Mouse (Mus musculus) A20 (cell line): Measurements from ENCODE around the gene Hps3.
"Not testable (repeated sequence)": the region's sequence is repeated elsewhere in the genome, so short reads cannot be mapped to it uniquely, and the experiment has no call there.

Source experiments
- DNase-seq: peaks from one replicate; pipeline ENCODE4 v3.0.0-alpha.2; 2011; ENCODE audit warnings: low read depth, low spot score

The Hps3 gene

GRCm38 (mm10) chr3:20034719-20035404 is at the start of gene Hps3:
TSS of gene Hps3 (minus strand) at chr3:20035315.
- peak; percentile 97 for DNase-seq

- no peak for DNase-seq
Observed at GRCm38 (mm10) chr3:20082161-20082560, 47.0 kb upstream of the Hps3 start.

DNA sequence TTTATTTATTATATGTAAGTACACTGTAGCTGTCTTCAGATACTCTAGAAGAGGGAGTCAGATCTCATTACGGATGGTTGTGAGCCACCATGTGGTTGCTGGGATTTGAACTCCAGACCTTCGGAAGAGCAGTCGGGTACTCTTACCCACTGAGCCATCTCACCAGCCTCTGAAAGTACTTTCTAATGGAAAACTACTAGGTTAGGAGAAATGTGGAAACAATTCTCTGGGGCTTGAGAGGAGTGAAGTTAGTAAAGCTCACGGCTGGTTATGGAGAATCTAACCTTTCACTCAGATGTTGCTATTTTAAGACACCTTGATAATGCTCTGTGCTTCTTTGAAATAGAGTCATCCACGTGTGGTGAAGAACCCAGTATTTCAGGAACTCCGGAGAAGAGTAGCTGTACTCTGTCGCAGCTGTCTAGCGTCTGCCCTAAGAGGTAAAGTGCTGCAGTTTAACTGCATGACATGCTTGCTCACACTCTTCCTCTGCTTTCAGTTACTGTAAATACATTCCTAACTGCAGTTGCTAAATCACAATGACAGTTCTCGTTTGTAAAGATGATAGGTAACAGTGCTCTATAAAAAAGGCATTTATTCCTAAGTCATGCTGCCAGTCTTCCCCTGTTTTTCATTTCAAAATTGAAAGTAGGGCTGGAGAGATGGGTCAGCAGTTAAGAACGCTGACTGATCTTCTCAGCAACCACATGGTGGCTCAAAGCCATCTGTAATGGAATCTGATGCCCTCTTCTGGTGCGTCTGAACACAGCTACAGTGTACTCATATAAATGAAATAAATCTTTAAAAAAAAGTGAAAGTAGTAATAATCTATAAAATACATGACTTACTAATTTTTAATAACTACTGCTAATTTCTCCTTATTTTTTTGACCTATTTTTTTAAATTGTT is 41.3 kb upstream of the Hps3 start:
- DNase-seq, result peak; percentile 50

DNA sequence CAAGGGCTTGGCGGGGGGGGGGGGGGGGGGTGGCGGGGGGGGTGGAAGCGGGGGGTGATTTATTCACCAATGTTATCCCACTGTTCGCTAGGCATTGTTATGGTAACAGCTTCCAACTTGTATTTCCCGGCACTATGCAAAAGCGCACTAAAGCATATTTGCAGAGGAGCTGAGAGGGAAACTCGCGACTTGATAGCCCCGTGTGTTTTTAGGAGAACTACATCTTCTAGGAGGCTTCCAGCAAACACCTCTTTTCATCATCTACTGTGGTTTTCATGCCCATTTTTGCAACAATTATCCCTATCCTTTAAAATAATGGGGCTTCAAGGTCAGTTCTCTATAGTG is 23.1 kb upstream of the Hps3 start:
- peak; percentile 45 for DNase-seq

DNA sequence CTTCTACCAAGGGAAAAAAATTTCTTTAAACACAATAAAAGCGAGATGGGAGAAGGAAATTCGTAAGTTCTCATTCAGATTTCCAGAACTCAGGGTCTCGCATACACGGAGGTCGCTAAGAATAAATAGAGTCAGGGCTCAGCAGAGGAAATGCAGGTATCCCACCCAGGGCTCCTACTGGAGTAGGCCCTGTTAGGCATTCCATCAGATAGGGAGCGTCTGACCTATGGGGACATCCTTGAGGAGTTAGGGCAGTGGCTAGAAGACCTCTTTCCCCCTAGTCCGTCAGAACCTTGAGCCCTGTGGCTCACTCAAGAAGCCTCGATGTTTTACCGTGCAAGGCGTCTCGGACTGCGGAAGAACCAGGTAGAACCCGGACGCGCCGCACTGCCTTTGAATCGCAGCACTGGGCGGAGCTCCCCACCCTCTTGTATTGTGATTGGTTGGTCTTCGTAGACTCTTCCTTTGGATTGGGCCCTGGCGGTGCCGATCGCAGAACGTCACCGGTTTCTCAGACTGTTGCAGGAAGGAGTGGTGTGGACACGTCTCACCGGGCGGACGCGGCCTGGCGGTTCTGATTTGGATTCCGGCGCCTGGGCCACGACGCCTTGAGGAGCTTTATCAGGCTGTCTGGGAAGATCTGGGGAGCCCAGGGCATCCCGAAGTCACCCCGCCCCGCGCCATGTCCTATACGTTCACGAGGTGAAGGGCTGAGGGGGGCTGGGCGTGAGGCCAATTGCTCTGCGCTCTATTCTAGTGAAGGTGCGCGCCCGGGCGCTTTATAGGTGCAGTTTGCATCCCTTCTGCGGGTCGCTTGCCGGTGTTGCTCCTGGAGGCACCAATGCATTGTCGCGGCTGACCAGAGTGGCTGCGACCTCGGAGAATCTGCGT is 22.4 kb upstream of the Hps3 start, which contains the start of gene Hltf:
Gene Hltf (plus strand): TSS at position 506 of the 891 bp plus-strand sequence.
- DNase-seq, result peak; percentile 97

- not testable (repeated sequence) for DNase-seq
Observed at GRCm38 (mm10) chr3:20044736-20045135, 9.6 kb upstream of the Hps3 start.

- not testable (repeated sequence) for DNase-seq
Observed at GRCm38 (mm10) chr3:20041461-20041860, 6.3 kb upstream of the Hps3 start.

DNA sequence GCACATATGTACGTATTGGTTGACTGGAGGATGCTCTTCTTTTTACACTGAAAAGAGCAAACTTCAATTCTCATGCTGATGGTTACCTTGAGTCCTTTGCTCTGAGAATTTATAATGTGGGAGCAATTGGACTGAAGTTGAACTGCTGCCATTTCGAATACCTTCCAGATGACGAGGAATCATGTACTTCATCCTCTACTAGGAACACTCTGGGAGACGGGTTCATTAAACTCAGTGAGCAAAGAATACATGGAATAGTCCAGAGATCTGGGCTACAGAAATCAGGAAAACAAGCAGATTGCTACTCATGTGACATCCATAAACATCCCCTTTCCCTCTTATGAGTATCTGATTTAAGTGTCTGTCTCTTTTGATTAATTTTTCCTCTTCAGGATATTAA is 954 bp upstream of the Hps3 start:
- DNase-seq, result no peak

DNA sequence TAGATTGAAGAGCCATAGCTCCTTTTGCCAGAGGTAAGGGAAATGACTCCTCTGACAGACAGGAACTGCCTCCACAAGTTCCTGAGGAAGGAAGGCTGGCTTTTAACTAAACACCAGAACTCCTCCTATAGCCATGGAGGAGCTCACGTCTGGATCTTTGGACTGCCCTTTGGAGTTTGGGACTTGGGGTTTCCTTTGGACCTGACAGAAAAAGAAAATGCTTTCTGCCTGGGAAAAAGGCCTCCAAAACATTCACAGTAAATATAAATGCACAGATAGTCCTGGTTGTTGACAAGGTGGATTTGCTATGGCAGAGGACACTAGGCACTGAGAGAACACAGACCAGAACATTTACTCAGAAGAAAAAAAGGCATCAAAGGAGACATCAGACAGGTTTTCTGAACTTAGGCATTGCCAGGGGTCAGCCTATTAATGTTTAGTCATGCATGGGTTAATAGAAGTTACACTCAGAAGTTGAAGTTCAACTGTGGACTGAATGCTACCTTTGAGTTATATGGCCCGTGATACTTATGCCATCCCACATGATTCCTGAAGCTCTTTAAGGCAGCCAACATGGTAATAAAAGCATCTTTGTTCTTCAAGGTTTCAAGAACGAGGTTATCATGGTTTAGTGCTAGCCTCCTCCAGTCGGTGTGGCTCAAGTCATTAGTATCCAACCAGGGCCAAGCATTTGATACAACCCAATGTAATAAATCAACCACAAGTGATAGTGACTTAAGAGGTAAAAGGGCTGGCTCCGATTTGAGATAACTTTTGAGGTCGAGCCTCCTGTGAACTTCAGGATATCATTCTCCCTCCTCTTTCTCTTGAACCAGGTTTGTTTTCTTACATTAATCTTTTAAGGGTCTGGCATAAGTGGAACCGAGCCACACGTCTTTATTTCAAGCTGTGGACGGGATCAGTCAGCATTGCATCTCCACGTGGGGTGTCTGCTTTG is 1.1 kb downstream of the Hps3 start:
- peak; percentile 18 for DNase-seq

GRCm38 (mm10) chr3:20030807-20031206 is 4.3 kb downstream of the Hps3 start:
- no peak for DNase-seq

GRCm38 (mm10) chr3:20028640-20029039 is 6.5 kb downstream of the Hps3 start:
- DNase-seq, result peak; percentile 27

DNA sequence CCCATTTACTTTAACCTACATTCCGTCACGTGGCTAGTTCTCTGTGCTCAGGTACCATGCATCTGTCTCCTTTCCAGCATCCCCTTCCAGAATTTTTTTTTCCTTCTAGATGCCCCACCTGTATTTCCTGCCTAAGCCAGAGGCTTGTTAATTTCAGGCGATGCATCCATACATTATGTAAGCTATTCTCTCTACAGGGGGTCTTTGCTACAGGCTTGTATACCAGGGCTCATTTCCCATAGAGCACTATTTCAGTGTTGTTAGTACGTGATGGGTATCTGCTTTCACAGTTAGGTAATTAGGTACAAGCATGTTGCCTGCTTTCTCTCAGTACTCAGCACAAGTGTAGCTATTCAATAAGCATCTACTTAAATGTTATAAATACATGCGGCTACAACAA is 7.3 kb downstream of the Hps3 start:
- no peak for DNase-seq

- DNase-seq, result peak; percentile 88
Observed at GRCm38 (mm10) chr3:20026996-20027689, 8.0 kb downstream of the Hps3 start.

- no peak for DNase-seq
Observed at GRCm38 (mm10) chr3:20026481-20026880, 8.6 kb downstream of the Hps3 start.

- no peak for DNase-seq
Observed at GRCm38 (mm10) chr3:20023832-20024231, 11.3 kb downstream of the Hps3 start.

DNA sequence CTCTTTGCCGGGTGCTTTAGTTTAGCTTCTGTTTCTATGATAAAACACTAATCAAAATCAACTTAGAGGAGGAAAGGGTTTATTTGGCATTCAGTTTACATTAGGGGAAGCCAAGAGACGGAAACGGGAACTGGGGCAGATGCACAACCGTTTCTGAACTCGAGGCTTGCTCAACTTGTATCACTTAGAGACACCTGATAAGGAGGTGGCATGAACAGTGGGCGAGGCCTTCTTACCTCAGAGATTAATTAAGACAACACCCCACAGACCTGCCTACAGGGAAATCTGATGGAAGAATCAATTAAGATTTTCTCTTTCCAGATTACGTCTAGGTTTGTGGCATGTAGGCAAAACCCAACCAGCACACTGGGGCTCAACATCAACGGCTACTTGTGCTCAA is 17.0 kb downstream of the Hps3 start:
- DNase-seq, result no peak

DNA sequence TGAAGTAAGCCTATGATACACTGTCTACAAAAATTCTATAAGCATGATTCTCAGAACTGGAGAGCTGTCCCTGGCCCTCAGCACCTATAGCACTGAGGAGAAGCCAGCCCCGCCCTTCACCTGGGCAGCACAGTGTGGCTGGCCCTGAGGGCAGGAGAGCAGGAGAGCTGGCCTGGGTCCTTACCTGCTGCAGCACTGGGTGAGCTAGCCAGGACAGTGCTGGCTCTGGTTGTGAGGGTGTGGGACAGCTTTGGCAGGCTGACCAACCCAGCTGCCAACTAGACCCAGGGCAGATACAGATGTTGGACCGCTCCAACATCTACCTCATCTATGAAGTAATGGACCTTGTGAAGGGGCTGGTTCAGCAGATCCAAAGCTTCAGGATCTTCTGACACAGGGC is 20.7 kb downstream of the Hps3 start:
- DNase-seq, result no peak

- not testable (repeated sequence) for DNase-seq
Observed at GRCm38 (mm10) chr3:20010905-20011304, 24.2 kb downstream of the Hps3 start.

GRCm38 (mm10) chr3:20010464-20010863 is 24.7 kb downstream of the Hps3 start:
- DNase-seq, result no peak

GRCm38 (mm10) chr3:20007759-20008158 is 27.4 kb downstream of the Hps3 start:
- DNase-seq, result no peak
